Mouse (Mus musculus) cortical plate, adult 2 months (tissue): ENCODE measurements around the gene Lypd4.

Source experiments
- CTCF ChIP-seq: fragments of 200-500 bp; IDR thresholded peaks from 2 replicates; pipeline ENCODE4 v1.5.1; 2011; ENCODE audit warnings: mild to moderate bottlenecking, control low read depth, low read length; ENCODE audit not compliant: insufficient read depth; ENCODE audit errors: extremely low read depth
- POLR2A ChIP-seq: fragments of 200-500 bp; IDR thresholded peaks from 2 replicates; pipeline ENCODE4 v1.6.1; 2011; ENCODE audit warnings: mild to moderate bottlenecking, low read length, control low read depth; ENCODE audit not compliant: insufficient read depth; ENCODE audit errors: extremely low read depth

GRCm38 (mm10) chr7:24840331-24840730 lies 29.4 kb downstream of the Lypd4 start:
- TF ChIP-seq CTCF (no peak), POLR2A (no peak)
